Mouse (Mus musculus) liver, postnatal 0 days (tissue): ENCODE data around the gene Fam166a. TPM values are rescaled to one million over a fixed set of nuclear protein-coding genes. Genes with fewer than 3 reads are reported as not detected.

Source experiments
- ATAC-seq: fragments of 200-750 bp; cut with Nextera tagmentation; 2 replicates; pipeline ENCODE4 v1.8.0; 2017; ENCODE audit warnings: mild to moderate bottlenecking, moderate library complexity
- DNase-seq: peaks from one replicate; pipeline ENCODE4 v3.0.0-alpha.2; 2016
- H3K27ac ChIP-seq: fragments of 300-500 bp; sonication (generic); 2 replicates; pipeline ENCODE4 v1.5.1; 2014; ENCODE audit warnings: antibody characterized with exemption, moderate library complexity, mild to moderate bottlenecking, low read depth
- H3K27me3 ChIP-seq: fragments of 300-500 bp; sonication (generic); 2 replicates; pipeline ENCODE4 v1.6.1; 2014; ENCODE audit warnings: low read length, control low read depth, mixed read lengths; ENCODE audit not compliant: insufficient read depth
- H3K36me3 ChIP-seq: fragments of 300-500 bp; sonication (generic); replicated peaks from 2 replicates; pipeline ENCODE4 v1.6.1; 2014; ENCODE audit warnings: mild to moderate bottlenecking, control low read depth, low read length, moderate library complexity, mixed read lengths; ENCODE audit not compliant: insufficient read depth
- H3K4me1 ChIP-seq: fragments of 300-500 bp; sonication (generic); 2 replicates; pipeline ENCODE4 v1.6.1; 2014; ENCODE audit warnings: antibody characterized with exemption, mild to moderate bottlenecking, control low read depth; ENCODE audit not compliant: insufficient read depth
- H3K4me2 ChIP-seq: fragments of 300-500 bp; sonication (generic); 2 replicates; pipeline ENCODE4 v1.6.1; 2014; ENCODE audit warnings: low read depth, mild to moderate bottlenecking, low read length, moderate library complexity, mixed read lengths
- H3K4me3 ChIP-seq: fragments of 300-500 bp; sonication (generic); 2 replicates; pipeline ENCODE4 v1.5.1; 2014; ENCODE audit warnings: low read depth, low read length
- H3K9ac ChIP-seq: fragments of 300-500 bp; sonication (generic); replicated peaks from 2 replicates; pipeline ENCODE4 v1.6.1; 2014; ENCODE audit warnings: mild to moderate bottlenecking, moderate library complexity
- H3K9me3 ChIP-seq: fragments of 300-500 bp; sonication (generic); 2 replicates; pipeline ENCODE4 v1.6.1; 2016; ENCODE audit warnings: mild to moderate bottlenecking, control low read depth, low read length, mixed read lengths
- CTCF ChIP-seq: sonication (generic); IDR thresholded peaks from 2 replicates; pipeline ENCODE4 v1.5.1; 2016; ENCODE audit warnings: antibody characterized with exemption, low read depth
- EP300 ChIP-seq: IDR thresholded peaks from 2 replicates; pipeline ENCODE4 v1.6.1; 2016; ENCODE audit warnings: antibody characterized with exemption, low read depth, mild to moderate bottlenecking
- WGBS: fragments of 180-500 bp; shearing (Covaris S2); extraction: QIAGEN DNeasy Blood & Tissue Kit; methylation state at CpG from one replicate; pipeline ENCODE4 v1.1.7; 2014; ENCODE audit not compliant: insufficient replicate concordance; 5-methylcytosine and 5-hydroxymethylcytosine counted together
- polyA plus RNA-seq: library from polyadenylated mRNA; unstranded; fragments of >200 nt; fragmentation: Nextera tagmentation; extraction: Ambion mirVana; gene quantifications from 2 replicates; pipeline ENCODE4 v1.2.1, GENCODE M21; 2015

Fam166a gene
- polyA plus RNA-seq, 1 experiment from 2014 or later: not detected

- ATAC-seq (no peak), DNase-seq (no peak)
- WGBS: 81% methylated on average over 5 of the region's 5 CpGs
These were observed 11.0 kb downstream of the Fam166a start for GRCm38 (mm10) chr2:25229582-25229981.

DNA sequence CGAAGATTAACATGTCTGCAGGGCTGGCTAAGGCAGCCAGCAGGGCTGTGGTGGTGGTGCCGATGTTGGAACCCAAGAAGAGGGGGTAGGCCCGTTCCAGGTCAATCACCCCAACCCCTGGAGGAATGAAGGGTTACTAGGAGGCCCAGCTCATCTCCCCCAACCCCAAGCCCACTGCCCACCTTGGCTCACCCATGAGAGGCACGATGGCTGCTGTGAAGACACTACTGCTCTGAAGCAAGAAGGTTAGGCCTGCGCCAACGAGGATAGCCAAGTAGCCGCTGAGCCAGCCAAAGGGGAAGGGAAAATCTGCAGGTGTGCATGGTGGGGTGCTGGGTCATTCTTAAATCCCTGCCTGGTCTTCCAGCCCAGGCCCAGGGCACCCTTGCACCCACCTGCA, 12.0 kb downstream of the Fam166a start:
- WGBS: 83% methylated on average over 7 of the region's 7 CpGs
- DNase-seq: no peak
- no peak overlapping the region for H3K4me2 ChIP-seq
- H3K9me3 ChIP-seq: no peaks in the 10 kb centered on the region
- H3K9ac ChIP-seq: no peak overlapping the region
- no peaks in the 10 kb centered on the region for H3K27me3 ChIP-seq
- H3K4me3 ChIP-seq: no peak overlapping the region
- no peak for ATAC-seq
- no peaks in the 10 kb centered on the region for H3K36me3 ChIP-seq
- TF ChIP-seq EP300 (no peak), CTCF (no peak)
- no peak overlapping the region for H3K27ac ChIP-seq
- peaks cover 10% of the 10 kb centered on the region for H3K4me1 ChIP-seq

More at GRCm38 (mm10) chr2:25229582-25229981, 11.0 kb downstream of the Fam166a start:
- no peak overlapping the region for H3K27ac ChIP-seq
- no peaks in the 10 kb centered on the region for H3K9me3 ChIP-seq
- H3K36me3 ChIP-seq: no peaks in the 10 kb centered on the region
- no peak overlapping the region for H3K4me2 ChIP-seq
- peaks cover 13% of the 10 kb centered on the region for H3K4me1 ChIP-seq
- no peaks in the 10 kb centered on the region for H3K27me3 ChIP-seq
- TF ChIP-seq EP300 (no peak), CTCF (no peak)
- H3K4me3 ChIP-seq: no peak overlapping the region
- H3K9ac ChIP-seq: no peak overlapping the region

DNA sequence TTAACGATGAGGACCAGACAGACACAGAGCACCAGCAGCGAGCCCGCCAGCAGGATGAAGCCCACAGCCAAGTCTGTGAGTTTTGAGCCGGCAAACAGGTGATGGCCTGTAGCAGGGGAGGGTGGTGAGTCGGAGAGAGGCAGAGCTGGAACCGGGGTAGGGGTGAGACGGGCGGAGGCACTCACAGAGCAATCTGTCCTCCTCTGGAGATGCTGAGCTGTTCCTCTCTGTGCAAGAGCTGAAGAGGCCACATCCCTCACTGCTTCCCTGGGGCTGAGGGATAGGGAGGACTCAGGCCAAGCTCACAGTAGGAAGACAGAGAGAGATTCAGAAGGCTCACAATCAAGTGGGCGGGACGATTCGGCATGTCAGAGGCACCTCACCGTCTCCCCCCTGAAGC, 12.5 kb downstream of the Fam166a start:
- Histone ChIP-seq H3K4me1 (peaks cover 6% of the 10 kb centered on the region), H3K9me3 (no peaks in the 10 kb centered on the region), H3K9ac (no peak overlapping the region), H3K36me3 (no peaks in the 10 kb centered on the region), H3K27ac (no peak overlapping the region), H3K27me3 (no peaks in the 10 kb centered on the region), H3K4me3 (no peak overlapping the region), H3K4me2 (no peak overlapping the region)
- DNase-seq (no peak), ATAC-seq (no peak)
- WGBS: 59% methylated on average over 12 of the region's 12 CpGs
- no peak for TF ChIP-seq CTCF

- DNase-seq (peak; percentile 33), ATAC-seq (no peak)
- Histone ChIP-seq H3K4me3 (no peak overlapping the region), H3K27me3 (no peaks in the 10 kb centered on the region), H3K4me1 (peaks cover 4% of the 10 kb centered on the region), H3K4me2 (no peak overlapping the region), H3K9me3 (no peaks in the 10 kb centered on the region), H3K36me3 (no peaks in the 10 kb centered on the region), H3K9ac (no peak overlapping the region), H3K27ac (no peak overlapping the region)
- WGBS: 34% methylated on average over 4 of the region's 4 CpGs
- TF ChIP-seq EP300 (no peak), CTCF (no peak)
These were observed 14.9 kb downstream of the Fam166a start for GRCm38 (mm10) chr2:25233421-25233820.

DNA sequence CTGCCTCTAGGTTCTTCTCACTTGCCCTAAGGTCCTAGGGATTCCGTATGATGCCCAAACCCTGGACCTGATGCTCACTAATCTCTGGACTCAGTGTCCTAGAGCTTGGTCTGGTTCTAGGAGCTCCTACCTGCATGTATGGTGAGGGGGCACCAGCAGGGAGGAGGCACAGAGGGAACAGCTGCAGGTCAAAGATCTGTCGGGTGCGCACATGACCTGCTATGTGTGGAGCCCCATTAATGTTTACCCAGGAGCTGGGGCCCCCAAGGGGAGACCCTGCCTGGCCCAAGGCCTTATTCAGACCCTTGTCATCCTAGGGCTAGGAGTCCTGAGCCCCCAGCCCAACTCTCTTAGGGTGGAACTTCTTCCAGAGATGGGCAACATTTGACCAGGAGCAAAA, 15.5 kb downstream of the Fam166a start, which contains the start of gene Slc34a3:
Slc34a3 (minus strand) TSS at position 315 of the 400 bp plus-strand sequence.
- no peak for DNase-seq
- WGBS: 60% methylated on average over 3 of the region's 3 CpGs
- H3K4me3 ChIP-seq: no peak within 1 kb of the TSS
- H3K9ac ChIP-seq: no peak within 1 kb of the TSS
- no peak for ATAC-seq
- TF ChIP-seq EP300 (no peak), CTCF (no peak)
- H3K4me2 ChIP-seq: no peak within 1 kb of the TSS
- no peak within 1 kb of the TSS for H3K27ac ChIP-seq
- H3K4me1 ChIP-seq: peaks cover under 1% of the 10 kb centered on the region; the same call in 1 of the 2 replicates
- no peaks in the 10 kb centered on the region for H3K9me3 ChIP-seq
- no peaks in the 10 kb centered on the region for H3K36me3 ChIP-seq
- no peaks in the 10 kb centered on the region for H3K27me3 ChIP-seq

- no peak overlapping the region for H3K27ac ChIP-seq
- H3K4me3 ChIP-seq: no peak overlapping the region
- no peaks in the 10 kb centered on the region; the same call in 1 of the 2 replicates for H3K4me1 ChIP-seq
- H3K4me2 ChIP-seq: no peak overlapping the region
- WGBS: 64% methylated on average over 5 of the region's 5 CpGs
- H3K9me3 ChIP-seq: no peaks in the 10 kb centered on the region
- no peak for TF ChIP-seq CTCF
- no peak for TF ChIP-seq EP300
- H3K36me3 ChIP-seq: no peaks in the 10 kb centered on the region
- no peaks in the 10 kb centered on the region for H3K27me3 ChIP-seq
- no peak overlapping the region for H3K9ac ChIP-seq
- no peak for DNase-seq
- ATAC-seq: no peak
These were observed 16.1 kb downstream of the Fam166a start for GRCm38 (mm10) chr2:25234551-25235220.

- 39% methylated on average over 8 of the region's 8 CpGs for WGBS
- H3K27me3 ChIP-seq: peaks cover 8% of the 10 kb centered on the region
- H3K27ac ChIP-seq: no peak within 1 kb of the TSS
- no peaks in the 10 kb centered on the region for H3K9me3 ChIP-seq
- H3K9ac ChIP-seq: no peak within 1 kb of the TSS
- ATAC-seq (no peak), DNase-seq (no peak)
- no peak within 1 kb of the TSS for H3K4me2 ChIP-seq
- no peak within 1 kb of the TSS for H3K4me3 ChIP-seq
- TF ChIP-seq EP300: no peak
- no peak for TF ChIP-seq CTCF
- H3K4me1 ChIP-seq: peaks cover 14% of the 10 kb centered on the region
- H3K36me3 ChIP-seq: no peaks in the 10 kb centered on the region
These were observed 18.1 kb downstream of the Fam166a start, which contains the start of gene Rnf224 for GRCm38 (mm10) chr2:25236614-25237013. TSS of gene Rnf224 (minus strand) at chr2:25236787.
